Mouse (Mus musculus): Measurements from ENCODE around the gene Cabs1. TPM values are rescaled to one million over a fixed set of nuclear protein-coding genes. Genes with fewer than 3 reads are reported as not detected.

Gene Cabs1
- polyA plus RNA-seq (2014; fragmentation: Illumina TruSeq; extraction: RNeasy Lipid Tissue Mini Kit (QIAGEN cat#74804); ENCODE audit: low read depth, low replicate concordance), result not detected

GRCm38 (mm10) chr5:87979139-87979538 is at the start of gene Cabs1:
TSS of gene Cabs1 (plus strand) at chr5:87979439.

GRCm38 (mm10) chr5:87969201-87969600 is 10.0 kb upstream of the Cabs1 start, which contains the start of the genes 2310003L06Rik and Gm28434:
TSS of gene 2310003L06Rik (plus strand) at chr5:87969459.
TSS of gene Gm28434 (plus strand) at chr5:87969517.

GRCm38 (mm10) chr5:88002249-88002648 is 23.0 kb downstream of the Cabs1 start, which contains the start of gene Smr3a:
TSS of gene Smr3a (plus strand) at chr5:88002549.

Other genes starting within 250 kb of the Cabs1 start
- gene Csn1s2a, start 204.9 kb upstream of the Cabs1 start, polyA plus RNA-seq (2014; fragmentation: Illumina TruSeq; extraction: RNeasy Lipid Tissue Mini Kit (QIAGEN cat#74804); ENCODE audit: low read depth, low replicate concordance), result not detected
- not detected for gene Csn1s2b, start 171.4 kb upstream of the Cabs1 start, polyA plus RNA-seq (2014; fragmentation: Illumina TruSeq; extraction: RNeasy Lipid Tissue Mini Kit (QIAGEN cat#74804); ENCODE audit: low read depth, low replicate concordance)
- not detected for gene Prr27, start 153.8 kb upstream of the Cabs1 start, polyA plus RNA-seq (2014; fragmentation: Illumina TruSeq; extraction: RNeasy Lipid Tissue Mini Kit (QIAGEN cat#74804); ENCODE audit: low read depth, low replicate concordance)
- not detected for gene Odam, start 94.4 kb upstream of the Cabs1 start, polyA plus RNA-seq (2014; fragmentation: Illumina TruSeq; extraction: RNeasy Lipid Tissue Mini Kit (QIAGEN cat#74804); ENCODE audit: low read depth, low replicate concordance)
- gene Csn3, start 53.9 kb upstream of the Cabs1 start, polyA plus RNA-seq (2014; fragmentation: Illumina TruSeq; extraction: RNeasy Lipid Tissue Mini Kit (QIAGEN cat#74804); ENCODE audit: low read depth, low replicate concordance), result not detected
- not detected for gene 2310003L06Rik, start 10.0 kb upstream of the Cabs1 start, polyA plus RNA-seq (2014; fragmentation: Illumina TruSeq; extraction: RNeasy Lipid Tissue Mini Kit (QIAGEN cat#74804); ENCODE audit: low read depth, low replicate concordance)
- not detected for gene Gm28434, start 9.9 kb upstream of the Cabs1 start, polyA plus RNA-seq (2014; fragmentation: Illumina TruSeq; extraction: RNeasy Lipid Tissue Mini Kit (QIAGEN cat#74804); ENCODE audit: low read depth, low replicate concordance)
- not detected for gene Smr3a, start 23.1 kb downstream of the Cabs1 start, polyA plus RNA-seq (2014; fragmentation: Illumina TruSeq; extraction: RNeasy Lipid Tissue Mini Kit (QIAGEN cat#74804); ENCODE audit: low read depth, low replicate concordance)
- not detected for gene Smr2, start 107.1 kb downstream of the Cabs1 start, polyA plus RNA-seq (2014; fragmentation: Illumina TruSeq; extraction: RNeasy Lipid Tissue Mini Kit (QIAGEN cat#74804); ENCODE audit: low read depth, low replicate concordance)
- gene Gm11116, start 132.1 kb downstream of the Cabs1 start, polyA plus RNA-seq (2014; fragmentation: Illumina TruSeq; extraction: RNeasy Lipid Tissue Mini Kit (QIAGEN cat#74804); ENCODE audit: low read depth, low replicate concordance), result not detected
- not detected for gene Gm11115, start 174.7 kb downstream of the Cabs1 start, polyA plus RNA-seq (2014; fragmentation: Illumina TruSeq; extraction: RNeasy Lipid Tissue Mini Kit (QIAGEN cat#74804); ENCODE audit: low read depth, low replicate concordance)